Mouse (Mus musculus): ENCODE data around the gene Klhl42.

DNA sequence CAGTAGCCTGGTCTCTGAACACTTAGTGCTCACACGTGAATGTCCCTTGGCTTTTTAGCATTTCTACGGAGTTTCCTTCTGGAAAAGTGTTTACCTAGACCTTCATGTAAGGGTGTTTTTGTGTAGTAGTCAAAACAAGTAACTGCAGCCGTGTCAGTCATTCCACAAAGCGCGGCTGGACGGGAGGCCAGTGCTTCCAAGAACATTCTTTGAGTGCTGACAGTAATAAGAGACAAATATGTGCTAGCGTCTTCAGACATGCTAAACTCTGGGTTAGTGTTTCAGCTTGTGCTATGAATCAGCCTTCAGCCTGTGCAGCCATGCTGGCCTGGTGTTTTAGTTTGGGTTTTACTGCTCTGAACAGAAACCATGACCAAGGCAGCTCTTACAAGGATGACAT is 28.5 kb upstream of the Klhl42 start:
- TF ChIP-seq MAFK (IDR thresholded peaks at IDR 0.05; ENCODE audit: insufficient read depth, low read depth, low read length) (no peak), CHD2 (IDR thresholded peaks at IDR 0.05; ENCODE audit: low read depth, low read length) (no peak), HCFC1 (IDR thresholded peaks at IDR 0.05; ENCODE audit: borderline replicate concordance, insufficient read depth, low read length) (no peak), ZNF384 (IDR thresholded peaks at IDR 0.05; ENCODE audit: low read depth, low read length) (no peak), ZC3H11A (IDR thresholded peaks at IDR 0.05; ENCODE audit: borderline replicate concordance, low read depth, low read length) (no peak)
